Comparison of ENCODE assay signal across 8 mouse cellular contexts in genomic region chr4:148890892-148891838, GRCm38 (mm10).
DNase-seq lines count a peak whose midpoint lies in the region; ATAC-seq and TF ChIP-seq lines count a peak whose summit lies in the region.

No protein-coding gene starts in this region.

- WGBS in heart, embryonic 16.5 days = 16% methylated on average over 52 of the region's 52 CpGs
- WGBS in embryonic facial prominence, embryonic 11.5 days = 3% methylated on average over 52 of the region's 52 CpGs
- WGBS in intestine, postnatal 0 days = 13% methylated on average over 48 of the region's 52 CpGs

- peak overlapping the region; percentile 58 for H3K9ac ChIP-seq in heart, embryonic 16.5 days (ENCODE audit: low read length)
- peak overlapping the region; percentile 57 for H3K9ac ChIP-seq in embryonic facial prominence, embryonic 11.5 days (replicated peaks; ENCODE audit: low read length)
- no peak overlapping the region for H3K9ac ChIP-seq in intestine, postnatal 0 days (ENCODE audit: low read depth, low read length)

- TF ChIP-seq CTCF in intestine, postnatal 0 days (IDR thresholded peaks at IDR 0.05; ENCODE audit: low read depth) = no peak

- DNase-seq in heart, adult 11 months = no peak
- peak; percentile 62 for DNase-seq in embryonic facial prominence, embryonic 11.5 days (ENCODE audit: low spot score)
- no peak for DNase-seq in B cell, adult 2 months

- H3K4me1 ChIP-seq in heart, embryonic 16.5 days (ENCODE audit: control insufficient read depth, insufficient read depth, low read length) = peaks cover 18% of the 10 kb centered on the region
- peaks cover 12% of the 10 kb centered on the region for H3K4me1 ChIP-seq in embryonic facial prominence, embryonic 11.5 days (ENCODE audit: control insufficient read depth, insufficient read depth, low read length)
- H3K4me1 ChIP-seq in intestine, postnatal 0 days (replicated peaks; ENCODE audit: control insufficient read depth, insufficient read depth, low read length) = no peaks in the 10 kb centered on the region

- H3K36me3 ChIP-seq in heart, embryonic 16.5 days (ENCODE audit: control insufficient read depth, insufficient read depth) = no peaks in the 10 kb centered on the region
- no peaks in the 10 kb centered on the region for H3K36me3 ChIP-seq in embryonic facial prominence, embryonic 11.5 days (replicated peaks; ENCODE audit: control insufficient read depth, insufficient read depth, low read depth, low read length)
- H3K36me3 ChIP-seq in intestine, postnatal 0 days (ENCODE audit: control insufficient read depth, insufficient read depth) = no peaks in the 10 kb centered on the region

- ATAC-seq in heart, embryonic 16.5 days (replicated peaks; ENCODE audit: extremely low read depth, insufficient read depth, low FRiP score) = 0 out of 2 replicates have a peak, but pooled peaks have one; percentile 25
- peak; percentile 63 for ATAC-seq in embryonic facial prominence, embryonic 11.5 days (replicated peaks; ENCODE audit: insufficient number of reproducible peaks, low FRiP score, low TSS enrichment, low read depth)
- ATAC-seq in intestine, postnatal 0 days = peak; percentile 26
- peak; percentile 38; the same call in 1 of the 2 replicates for ATAC-seq in megakaryocyte-erythroid progenitor cell, adult 5-6 weeks (replicated peaks; ENCODE audit: low FRiP score, low TSS enrichment, poor library complexity, severe bottlenecking)
- no peak for ATAC-seq in CD4-positive, CD25-positive, alpha-beta regulatory T cell, adult 4 months
- no peak for ATAC-seq in erythroblast, adult 5-6 weeks (replicated peaks; ENCODE audit: low FRiP score, poor library complexity, severe bottlenecking)

- H3K9me3 ChIP-seq in heart, embryonic 16.5 days (replicated peaks; ENCODE audit: control insufficient read depth, low read length) = no peaks in the 10 kb centered on the region
- H3K9me3 ChIP-seq in embryonic facial prominence, embryonic 11.5 days (replicated peaks; ENCODE audit: control insufficient read depth, low read length) = no peaks in the 10 kb centered on the region
- H3K9me3 ChIP-seq in intestine, postnatal 0 days (ENCODE audit: control insufficient read depth) = no peaks in the 10 kb centered on the region

- H3K4me3 ChIP-seq in heart, embryonic 16.5 days (ENCODE audit: low read length) = peak overlapping the region; percentile 34
- H3K4me3 ChIP-seq in embryonic facial prominence, embryonic 11.5 days (ENCODE audit: low read depth, low read length) = peak overlapping the region; percentile 34
- peak overlapping the region; percentile 26; the same call in 1 of the 2 replicates for H3K4me3 ChIP-seq in intestine, postnatal 0 days (ENCODE audit: low read depth, low read length)

- no peak overlapping the region for H3K27ac ChIP-seq in heart, embryonic 16.5 days (ENCODE audit: low read length)
- H3K27ac ChIP-seq in embryonic facial prominence, embryonic 11.5 days (replicated peaks; ENCODE audit: low read depth, low read length) = peak overlapping the region; percentile 38
- no peak overlapping the region for H3K27ac ChIP-seq in intestine, postnatal 0 days (ENCODE audit: low read depth, low read length)

- H3K27me3 ChIP-seq in heart, embryonic 16.5 days (ENCODE audit: control insufficient read depth, insufficient read depth, low read length) = peaks cover 19% of the 10 kb centered on the region
- peaks cover 45% of the 10 kb centered on the region for H3K27me3 ChIP-seq in embryonic facial prominence, embryonic 11.5 days (ENCODE audit: control insufficient read depth, insufficient read depth, low read length)
- H3K27me3 ChIP-seq in intestine, postnatal 0 days (replicated peaks; ENCODE audit: control insufficient read depth, insufficient read depth, low read length) = peaks cover 21% of the 10 kb centered on the region

- peak overlapping the region; percentile 62 for H3K4me2 ChIP-seq in heart, embryonic 16.5 days (ENCODE audit: low read depth, low read length)
- H3K4me2 ChIP-seq in embryonic facial prominence, embryonic 11.5 days (ENCODE audit: low read depth, low read length) = peak overlapping the region; percentile 78
- peak overlapping the region; percentile 55 for H3K4me2 ChIP-seq in intestine, postnatal 0 days (replicated peaks; ENCODE audit: low read depth)

Comparison
In these comparisons a context has a peak if more than half of its experiments do, and no peak if none do; other contexts are left out.
1. ATAC-seq: peak in heart, embryonic 16.5 days (single experiment), embryonic facial prominence, embryonic 11.5 days (single experiment), intestine, postnatal 0 days (single experiment) and megakaryocyte-erythroid progenitor cell, adult 5-6 weeks (single experiment); none in CD4-positive, CD25-positive, alpha-beta regulatory T cell, adult 4 months (single experiment) and erythroblast, adult 5-6 weeks (single experiment).
2. Peak in every context shown above with its lines, with median percentiles within 50 percentile points of each other: H3K4me2 ChIP-seq and H3K4me3 ChIP-seq.